Mouse (Mus musculus) activated CD4-positive, CD25-positive, alpha-beta regulatory T cell, adult 9 weeks (primary cell): Measurements from ENCODE around the gene Mageh1. TPM values are rescaled to one million over a fixed set of nuclear protein-coding genes. Genes with fewer than 3 reads are reported as not detected.

Experiments used
- polyA plus RNA-seq: library from polyadenylated mRNA; unstranded; fragments of 100-300 nt; shearing (Covaris generic); gene quantifications from one replicate; pipeline ENCODE4 v1.2.1, GENCODE M21; 2017

Gene Mageh1
- polyA plus RNA-seq, result 1.1 TPM

GRCm38 (mm10) chrX:153037087-153037971 lies at the start of gene Mageh1:
TSS of gene Mageh1 (minus strand) at chrX:153037575.

GRCm38 (mm10) chrX:153006387-153006841 lies 31.0 kb downstream of the Mageh1 start, which contains the start of gene Usp51:
TSS of gene Usp51 (plus strand) at chrX:153006469.

Other genes with a start within 250 kb of the Mageh1 start
- gene Usp51, start 31.1 kb downstream of the Mageh1 start, polyA plus RNA-seq, result not detected
- gene Foxr2, start 81.2 kb upstream of the Mageh1 start, polyA plus RNA-seq, result not detected
- 11.5 TPM for gene Rragb, start 102.4 kb upstream of the Mageh1 start, polyA plus RNA-seq
- 2.4 TPM for gene Klf8, start 199.9 kb upstream of the Mageh1 start, polyA plus RNA-seq